Mouse (Mus musculus) testis, adult 2 months (tissue): ENCODE measurements around the gene Irgc1.

Experiments used
- CTCF ChIP-seq: fragments of 200-500 bp; IDR thresholded peaks from 2 replicates; pipeline ENCODE4 v1.5.1; 2012; ENCODE audit warnings: low read depth, mild to moderate bottlenecking, inconsistent platforms, low read length, moderate library complexity; ENCODE audit not compliant: control insufficient read depth, insufficient read depth, insufficient replicate concordance
- POLR2A ChIP-seq: fragments of 200-500 bp; IDR thresholded peaks from 2 replicates; pipeline ENCODE4 v1.6.1; 2012; ENCODE audit warnings: low read depth, mild to moderate bottlenecking, inconsistent platforms, low read length, moderate library complexity; ENCODE audit not compliant: control insufficient read depth

GRCm38 (mm10) chr7:24461376-24462051 lies 9.4 kb upstream of the Irgc1 start:
- no peak for TF ChIP-seq CTCF
- no peak for TF ChIP-seq POLR2A
